Mouse (Mus musculus) yolk sac, embryonic 10.5 days (tissue): ENCODE measurements around the gene Hs6st2.

ENCODE experiments used
- DNase-seq: peaks from one replicate; pipeline ENCODE4 v3.0.0-alpha.2; 2017; ENCODE audit warnings: low spot score

Hs6st2 gene

GRCm38 (mm10) chrX:51349682-51350081 is 332.0 kb downstream of the Hs6st2 start:
- no peak for DNase-seq

- DNase-seq = no peak
These were observed 338.1 kb downstream of the Hs6st2 start for GRCm38 (mm10) chrX:51343595-51343994.
